Mouse (Mus musculus) CD4-positive helper T cell, adult 2 months (primary cell): Measurements from ENCODE around the gene Gm20917.
"Not testable (repeated sequence)": the region's sequence is repeated elsewhere in the genome, so short reads cannot be mapped to it uniquely, and the experiment has no call there.

ENCODE experiments used
- DNase-seq: peaks from one replicate; pipeline ENCODE4 v3.0.0-alpha.2; 2012; ENCODE audit warnings: low read depth, missing footprints, low spot score

Gm20917 gene

GRCm38 (mm10) chrY:79151022-79151421 lies at the start of gene Gm20917:
Gene Gm20917, minus strand, starts transcription at chrY:79151122.
- DNase-seq, result not testable (repeated sequence)
